27 mouse cellular contexts compared by ENCODE assay signal in genomic region chr7:54893709-54894627, GRCm38 (mm10). TPM values are rescaled to one million over a fixed set of nuclear protein-coding genes. Genes with fewer than 3 reads are reported as not detected.
DNase-seq lines count a peak whose midpoint lies in the region; ATAC-seq and TF ChIP-seq lines count a peak whose summit lies in the region.
"Had no signal": no experiment of that assay in that cellular context is flagged by ENCODE, and none has a peak within 500 bp of the region (broad histone marks: within the 10 kb centered on the region; RNA-seq: fewer than 3 reads in every experiment).

No protein-coding gene starts in this region.

- peak; percentile 39; the same call in 1 of the 2 replicates for ATAC-seq in forebrain, embryonic 11.5 days (replicated peaks; ENCODE audit: low FRiP score)
- peak; percentile 66; the same call in 1 of the 2 replicates for ATAC-seq in midbrain, embryonic 15.5 days (replicated peaks)
- peak; percentile 27; the same call in 1 of the 2 replicates for ATAC-seq in forebrain, postnatal 0 days
- ATAC-seq: activated CD4-positive, CD25-positive, alpha-beta regulatory T cell, adult 4 months; CD4-positive, CD25-positive, alpha-beta regulatory T cell, adult 4 months; hindbrain, postnatal 0 days; Patski had no signal

- H3K4me2 ChIP-seq in forebrain, embryonic 11.5 days (ENCODE audit: low read depth, low read length, severe bottlenecking) = no peak overlapping the region
- H3K4me2 ChIP-seq in midbrain, embryonic 15.5 days = no peak overlapping the region
- no peak overlapping the region for H3K4me2 ChIP-seq in forebrain, postnatal 0 days (ENCODE audit: low read depth)
- H3K4me2 ChIP-seq: embryonic facial prominence, embryonic 15.5 days; heart, embryonic 13.5 days; hindbrain, embryonic 13.5 days had no signal

- TF ChIP-seq CTCF in forebrain, postnatal 0 days (IDR thresholded peaks at IDR 0.05; ENCODE audit: low read depth) = no peak

- H3K9ac ChIP-seq in forebrain, embryonic 11.5 days (ENCODE audit: low read length) = no peak overlapping the region
- no peak overlapping the region for H3K9ac ChIP-seq in midbrain, embryonic 15.5 days
- H3K9ac ChIP-seq in forebrain, postnatal 0 days = no peak overlapping the region
- H3K9ac ChIP-seq: embryonic facial prominence, embryonic 15.5 days; heart, embryonic 13.5 days; hindbrain, embryonic 13.5 days had no signal

- H3K27ac ChIP-seq in forebrain, embryonic 11.5 days (ENCODE audit: low read depth, low read length) = no peak overlapping the region
- H3K27ac ChIP-seq in forebrain, embryonic 10.5 days = no peak overlapping the region
- no peak overlapping the region for H3K27ac ChIP-seq in midbrain, embryonic 15.5 days
- no peak overlapping the region for H3K27ac ChIP-seq in midbrain, embryonic 10.5 days (replicated peaks)
- H3K27ac ChIP-seq in forebrain, postnatal 0 days (ENCODE audit: low read depth, low read length) = no peak overlapping the region
- H3K27ac ChIP-seq: embryonic facial prominence, embryonic 15.5 days; gastrocnemius, adult 2 months; heart, embryonic 13.5 days; hindbrain, embryonic 13.5 days; hindbrain, postnatal 0 days had no signal

- H3K4me3 ChIP-seq in forebrain, embryonic 11.5 days (ENCODE audit: low read depth, low read length) = no peak overlapping the region
- H3K4me3 ChIP-seq in forebrain, embryonic 10.5 days = no peak overlapping the region
- H3K4me3 ChIP-seq in midbrain, embryonic 15.5 days = no peak overlapping the region
- no peak overlapping the region for H3K4me3 ChIP-seq in midbrain, embryonic 10.5 days
- H3K4me3 ChIP-seq in forebrain, postnatal 0 days (ENCODE audit: low read depth, low read length) = no peak overlapping the region
- H3K4me3 ChIP-seq: embryonic facial prominence, embryonic 15.5 days; erythroblast, embryonic 14.5 days; gastrocnemius, adult 2 months; heart, embryonic 13.5 days; hindbrain, embryonic 13.5 days had no signal

- H3K27me3 ChIP-seq in forebrain, embryonic 11.5 days (ENCODE audit: control insufficient read depth, insufficient read depth, low read length) = no peaks in the 10 kb centered on the region
- H3K27me3 ChIP-seq in forebrain, embryonic 10.5 days (ENCODE audit: poor library complexity, severe bottlenecking) = no peaks in the 10 kb centered on the region
- H3K27me3 ChIP-seq in midbrain, embryonic 15.5 days (replicated peaks) = no peaks in the 10 kb centered on the region
- no peaks in the 10 kb centered on the region for H3K27me3 ChIP-seq in midbrain, embryonic 10.5 days (ENCODE audit: low read depth, poor library complexity, severe bottlenecking)
- no peaks in the 10 kb centered on the region for H3K27me3 ChIP-seq in forebrain, postnatal 0 days (ENCODE audit: insufficient read depth, low read length)
- H3K27me3 ChIP-seq: embryonic facial prominence, embryonic 15.5 days; heart, embryonic 13.5 days; hindbrain, embryonic 13.5 days; Patski had no signal

- H3K36me3 ChIP-seq in forebrain, embryonic 11.5 days (ENCODE audit: control insufficient read depth, insufficient read depth, low read length) = no peaks in the 10 kb centered on the region
- H3K36me3 ChIP-seq in forebrain, embryonic 10.5 days (replicated peaks) = no peaks in the 10 kb centered on the region
- H3K36me3 ChIP-seq in midbrain, embryonic 15.5 days (replicated peaks) = no peaks in the 10 kb centered on the region
- no peaks in the 10 kb centered on the region for H3K36me3 ChIP-seq in midbrain, embryonic 10.5 days
- no peaks in the 10 kb centered on the region for H3K36me3 ChIP-seq in forebrain, postnatal 0 days (ENCODE audit: insufficient read depth)
- H3K36me3 ChIP-seq: embryonic facial prominence, embryonic 15.5 days; G1E; heart, embryonic 13.5 days; hindbrain, embryonic 13.5 days had no signal

- H3K9me3 ChIP-seq in forebrain, embryonic 11.5 days (ENCODE audit: control insufficient read depth, low read length) = no peaks in the 10 kb centered on the region
- no peaks in the 10 kb centered on the region for H3K9me3 ChIP-seq in forebrain, embryonic 10.5 days
- no peaks in the 10 kb centered on the region for H3K9me3 ChIP-seq in midbrain, embryonic 15.5 days
- H3K9me3 ChIP-seq in midbrain, embryonic 10.5 days (replicated peaks) = no peaks in the 10 kb centered on the region
- H3K9me3 ChIP-seq in forebrain, postnatal 0 days (ENCODE audit: low read length) = no peaks in the 10 kb centered on the region
- H3K9me3 ChIP-seq: embryonic facial prominence, embryonic 15.5 days; G1E; heart, embryonic 13.5 days; hindbrain, embryonic 13.5 days had no signal

- 73% methylated on average over 3 of the region's 3 CpGs for WGBS in forebrain, embryonic 11.5 days
- 88% methylated on average over 3 of the region's 3 CpGs for WGBS in forebrain, embryonic 10.5 days
- WGBS in midbrain, embryonic 15.5 days = 50% methylated on average over 3 of the region's 3 CpGs
- WGBS in midbrain, embryonic 10.5 days = 91% methylated on average over 3 of the region's 3 CpGs
- 20% methylated on average over 3 of the region's 3 CpGs for WGBS in forebrain, postnatal 0 days

- no peak for DNase-seq in forebrain, embryonic 11.5 days (ENCODE audit: low spot score)
- no peak for DNase-seq in forebrain, embryonic 10.5 days (ENCODE audit: extremely low spot score, low spot score)
- no peak for DNase-seq in midbrain, embryonic 10.5 days (ENCODE audit: low spot score)
- DNase-seq in forebrain, postnatal 0 days = no peak
- no peak for DNase-seq in thymus, postnatal 36 days
- no peak for DNase-seq in lung, postnatal 10 days
- DNase-seq in c-Kit-positive CD71-positive TER-119-positive erythroid progenitor cells, embryonic 14.5 days (ENCODE audit: low spot score) = no peak
- DNase-seq: adrenal gland, postnatal 14 days; B cell, adult 2 months; cerebellum, adult 2 months; cerebellum, postnatal 14 days; embryo, embryonic 11 days; gastrocnemius, adult 2 months; gastrocnemius, postnatal 36 days; heart, adult 11 months; heart, postnatal 36 days had no signal

- no peaks in the 10 kb centered on the region for H3K4me1 ChIP-seq in forebrain, embryonic 11.5 days (replicated peaks; ENCODE audit: control insufficient read depth, insufficient read depth, low read length)
- H3K4me1 ChIP-seq in forebrain, embryonic 10.5 days = no peaks in the 10 kb centered on the region
- no peaks in the 10 kb centered on the region for H3K4me1 ChIP-seq in midbrain, embryonic 15.5 days
- H3K4me1 ChIP-seq in midbrain, embryonic 10.5 days = no peaks in the 10 kb centered on the region
- no peaks in the 10 kb centered on the region for H3K4me1 ChIP-seq in forebrain, postnatal 0 days (ENCODE audit: insufficient read depth)
- H3K4me1 ChIP-seq: embryonic facial prominence, embryonic 15.5 days; heart, embryonic 13.5 days; hindbrain, embryonic 13.5 days had no signal

RNA-seq across cellular contexts. Expression of gene Luzp2, which starts 58.7 kb away (rescaled TPM):
- 2.1 and 2.2 TPM in 2 replicates for polyA plus RNA-seq in forebrain, embryonic 11.5 days (2014; fragmentation: Nextera tagmentation; extraction: Ambion mirVana)
- 0.60 and 0.87 TPM in 2 replicates for polyA plus RNA-seq in forebrain, embryonic 10.5 days (2016; fragmentation: Nextera tagmentation; extraction: Ambion mirVana)
- polyA plus RNA-seq in midbrain, embryonic 15.5 days (2015; fragmentation: Nextera tagmentation; extraction: Ambion mirVana) = 48.7 and 55.5 TPM in 2 replicates
- 1.7 and 3.1 TPM in 2 replicates for polyA plus RNA-seq in midbrain, embryonic 10.5 days (2016; fragmentation: Nextera tagmentation; extraction: Ambion mirVana)
- 69.2 and 70.3 TPM in 2 replicates for total RNA-seq in forebrain, postnatal 0 days (2014; rRNA removed)
- 40.2 and 48.9 TPM in 2 replicates for polyA plus RNA-seq in forebrain, postnatal 0 days (2015; fragmentation: Nextera tagmentation; extraction: Ambion mirVana)
- total RNA-seq: common myeloid progenitor, adult 5-6 weeks had no signal
- polyA plus RNA-seq: activated CD4-positive, CD25-positive, alpha-beta regulatory T cell, adult 4 months; erythroblast, embryonic 14.5 days; G1E had no signal

Comparison
In these comparisons a context has a peak if more than half of its experiments do, and no peak if none do; other contexts are left out.
1. RNA of gene Luzp2, which starts 58.7 kb away (polyA plus RNA-seq): 40.2 to 48.9 TPM in forebrain, postnatal 0 days and 48.7 to 55.5 TPM in midbrain, embryonic 15.5 days; 2.1 to 2.2 TPM in forebrain, embryonic 11.5 days, 1.7 to 3.1 TPM in midbrain, embryonic 10.5 days and 0.60 to 0.87 TPM in forebrain, embryonic 10.5 days; every median in the first group is over 10 times any median in the second.
2. Peak in every context shown above with its lines, with median percentiles within 50 percentile points of each other: ATAC-seq.